Mouse (Mus musculus): ENCODE measurements at regions not wholly inside any gene's neighbourhood (a gene's known extent, or its start where the extent isn't known, plus 50 kb on each side); places are given as distances from the start of the nearest gene placed in this dataset.

DNA sequence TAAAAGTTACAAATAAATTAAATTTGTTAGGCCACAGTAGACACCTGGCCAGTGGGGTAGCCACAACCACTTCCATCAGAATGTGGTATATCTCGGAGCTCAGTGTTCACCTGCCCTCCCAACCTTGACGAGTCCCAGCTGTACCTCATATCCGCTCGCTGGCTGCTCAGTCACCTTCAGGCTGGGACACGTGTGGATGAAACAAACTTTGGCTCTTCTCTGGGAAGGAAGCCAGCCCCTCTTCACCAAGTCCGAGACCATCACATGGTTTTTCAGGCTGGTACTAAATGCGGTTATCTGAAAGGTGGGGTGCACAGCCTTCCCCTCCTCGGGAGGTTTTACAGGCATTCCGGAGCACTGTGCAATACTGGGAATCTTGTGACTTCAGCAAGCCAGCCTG is 113.3 kb upstream of the D7Ertd443e start:
- TF ChIP-seq POLR2A (IDR thresholded peaks at IDR 0.05; ENCODE audit: control insufficient read depth in 1 of 2, insufficient read depth in 1 of 2, low read depth in 1 of 2, low read length in 2 of 2, poor library complexity in 1 of 2) (no peak), RCOR1 (IDR thresholded peaks at IDR 0.05; ENCODE audit: low read depth, low read length) (no peak), CTCF (IDR thresholded peaks at IDR 0.05 in 2 of 3, conservative IDR thresholded peaks at IDR 0.05 in 1 of 3; ENCODE audit: control insufficient read depth in 1 of 3, insufficient read depth in 1 of 3, low read depth in 2 of 3, low read length in 3 of 3, poor library complexity in 1 of 3, severe bottlenecking in 1 of 3) (no peak), POLR2AphosphoS2 (IDR thresholded peaks at IDR 0.05; ENCODE audit: low read length) (no peak), MYC (IDR thresholded peaks at IDR 0.05; ENCODE audit: low read depth, low read length) (no peak), ZKSCAN1 (IDR thresholded peaks at IDR 0.05; ENCODE audit: low read depth, low read length) (no peak), JUND (IDR thresholded peaks at IDR 0.05; ENCODE audit: low read depth, low read length) (no peak), MAX (IDR thresholded peaks at IDR 0.05; ENCODE audit: low read length) (no peak), E2F4 (IDR thresholded peaks at IDR 0.05; ENCODE audit: borderline replicate concordance, low read depth, low read length) (no peak)
